Mouse (Mus musculus) MEL (cell line): ENCODE measurements at regions not wholly inside any gene's neighbourhood (a gene's known extent, or its start where the extent isn't known, plus 50 kb on each side); places are given as distances from the start of the nearest gene placed in this dataset.

Experiments used
- DNase-seq: peaks from one replicate; pipeline ENCODE4 v3.0.0; 2011; ENCODE audit warnings: low read depth, low spot score
- H3K27ac ChIP-seq: 2 replicates; pipeline ENCODE4 v1.5.1; 2012; ENCODE audit warnings: low read depth, mild to moderate bottlenecking, control low read depth, low read length, moderate library complexity; ENCODE audit not compliant: control insufficient read depth
- H3K27me3 ChIP-seq, 2 experiments: fragments of 150-350 bp in 1 of 2; sonication (generic) in 1 of 2; 2 replicates each; pipeline ENCODE4 v1.6.1; 2012; ENCODE audit warnings: low read length in 2 of 2, mild to moderate bottlenecking in 2 of 2, improper control_type of control experiment in 1 of 2, moderate library complexity in 1 of 2; ENCODE audit not compliant: insufficient read depth in 2 of 2, control insufficient read depth in 1 of 2
- H3K36me3 ChIP-seq, 2 experiments: 2 replicates each; pipeline ENCODE4 v1.6.1; 2012 to 2014; ENCODE audit warnings: low read length in 2 of 2, improper control_type of control experiment in 1 of 2, inconsistent platforms in 1 of 2, mild to moderate bottlenecking in 1 of 2; ENCODE audit not compliant: insufficient read depth in 2 of 2, control insufficient read depth in 1 of 2
- H3K4me1 ChIP-seq, 2 experiments: fragments of 150-350 bp in 1 of 2; sonication (generic) in 1 of 2; 2 replicates each; pipeline ENCODE4 v1.6.1; 2012; ENCODE audit warnings: low read length in 2 of 2, improper control_type of control experiment in 1 of 2, mild to moderate bottlenecking in 1 of 2; ENCODE audit not compliant: insufficient read depth in 2 of 2, control insufficient read depth in 1 of 2
- H3K4me3 ChIP-seq, 2 experiments: fragments of 150-350 bp in 1 of 2; sonication (generic) in 1 of 2; 2 replicates each; pipeline ENCODE4 v1.5.1; 2012; ENCODE audit warnings: low read depth in 2 of 2, low read length in 2 of 2, mild to moderate bottlenecking in 2 of 2, moderate library complexity in 2 of 2, control low read depth in 1 of 2, improper control_type of control experiment in 1 of 2; ENCODE audit not compliant: control insufficient read depth in 1 of 2, insufficient read depth in 1 of 2
- H3K79me2 ChIP-seq: 2 replicates; pipeline ENCODE4 v1.6.1; 2012; ENCODE audit warnings: mild to moderate bottlenecking, low read length, moderate library complexity; ENCODE audit not compliant: control insufficient read depth, poor library complexity, insufficient read depth
- H3K9ac ChIP-seq: 2 replicates; pipeline ENCODE4 v1.6.1; 2012; ENCODE audit warnings: low read depth, mild to moderate bottlenecking, control low read depth, low read length, moderate library complexity; ENCODE audit not compliant: control insufficient read depth, poor library complexity, severe bottlenecking
- H3K9me3 ChIP-seq: fragments of 150-350 bp; sonication (generic); replicated peaks from 2 replicates; pipeline ENCODE4 v1.6.1; 2012; ENCODE audit warnings: mild to moderate bottlenecking, low read length, improper control_type of control experiment, moderate library complexity; ENCODE audit not compliant: insufficient read depth
- CTCF ChIP-seq, 3 experiments: IDR thresholded peaks in 2 of 3; conservative IDR thresholded peaks in 1 of 3; 2 replicates each; pipeline ENCODE4 v1.5.1; 2011 to 2012; ENCODE audit warnings: low read length in 3 of 3, low read depth in 2 of 3, mild to moderate bottlenecking in 2 of 3, improper control_type of control experiment in 1 of 3, inconsistent platforms in 1 of 3, mixed read lengths in 1 of 3, moderate library complexity in 1 of 3; ENCODE audit not compliant: control insufficient read depth in 1 of 3, insufficient read depth in 1 of 3, poor library complexity in 1 of 3, severe bottlenecking in 1 of 3
- ELF1 ChIP-seq: IDR thresholded peaks from 2 replicates; pipeline ENCODE4 v1.6.1; 2014; ENCODE audit warnings: low read depth, mild to moderate bottlenecking, inconsistent platforms, low read length, improper control_type of control experiment, moderate library complexity
- EP300 ChIP-seq, 2 experiments: IDR thresholded peaks; 2 replicates each; pipeline ENCODE4 v1.6.1; 2011; ENCODE audit warnings: improper control_type of control experiment in 2 of 2, low read length in 2 of 2, low read depth in 1 of 2, mild to moderate bottlenecking in 1 of 2
- GABPA ChIP-seq: IDR thresholded peaks from 2 replicates; pipeline ENCODE4 v1.6.1; 2012; ENCODE audit warnings: low read depth, mild to moderate bottlenecking, inconsistent platforms, low read length, improper control_type of control experiment, moderate library complexity
- GATA1 ChIP-seq: IDR thresholded peaks from 2 replicates; pipeline ENCODE4 v1.6.1; 2011; ENCODE audit warnings: low read depth, low read length, improper control_type of control experiment
- HCFC1 ChIP-seq: IDR thresholded peaks from 2 replicates; pipeline ENCODE4 v1.6.1; 2012; ENCODE audit warnings: low read depth, mild to moderate bottlenecking, inconsistent platforms, low read length, improper control_type of control experiment, moderate library complexity
- MAFK ChIP-seq: IDR thresholded peaks from 2 replicates; pipeline ENCODE4 v1.6.1; 2011; ENCODE audit warnings: low read depth, mild to moderate bottlenecking, low read length, improper control_type of control experiment, borderline replicate concordance
- MAX ChIP-seq: IDR thresholded peaks from 2 replicates; pipeline ENCODE4 v1.6.1; 2011; ENCODE audit warnings: low read length, improper control_type of control experiment
- MYC ChIP-seq: IDR thresholded peaks from 2 replicates; pipeline ENCODE4 v1.6.1; 2011; ENCODE audit warnings: low read depth, mild to moderate bottlenecking, low read length, improper control_type of control experiment, moderate library complexity
- NELFE ChIP-seq: IDR thresholded peaks from 2 replicates; pipeline ENCODE4 v1.6.1; 2011; ENCODE audit warnings: low read depth, low read length, improper control_type of control experiment
- POLR2A ChIP-seq, 2 experiments: IDR thresholded peaks; 2 replicates each; pipeline ENCODE4 v1.6.1; 2011 to 2012; ENCODE audit warnings: low read length in 2 of 2, mild to moderate bottlenecking in 2 of 2, control low read depth in 1 of 2, improper control_type of control experiment in 1 of 2, low read depth in 1 of 2, moderate library complexity in 1 of 2; ENCODE audit not compliant: control insufficient read depth in 1 of 2, insufficient read depth in 1 of 2, poor library complexity in 1 of 2
- POLR2AphosphoS2 ChIP-seq: IDR thresholded peaks from 2 replicates; pipeline ENCODE4 v1.6.1; 2011; ENCODE audit warnings: low read length, improper control_type of control experiment
- RCOR1 ChIP-seq: IDR thresholded peaks from 2 replicates; pipeline ENCODE4 v1.6.1; 2012; ENCODE audit warnings: low read depth, mild to moderate bottlenecking, inconsistent platforms, low read length, improper control_type of control experiment
- TCF12 ChIP-seq: IDR thresholded peaks from 2 replicates; pipeline ENCODE4 v1.6.1; 2014; ENCODE audit warnings: low read depth, mild to moderate bottlenecking, inconsistent platforms, low read length, improper control_type of control experiment, moderate library complexity
- USF1 ChIP-seq: IDR thresholded peaks from 2 replicates; pipeline ENCODE4 v1.6.1; 2014; ENCODE audit warnings: low read depth, mild to moderate bottlenecking, inconsistent platforms, low read length, improper control_type of control experiment, moderate library complexity
- USF2 ChIP-seq, 2 experiments: IDR thresholded peaks; 2 replicates each; pipeline ENCODE4 v1.6.1; 2011 to 2012; ENCODE audit warnings: improper control_type of control experiment in 2 of 2, low read length in 2 of 2, borderline replicate concordance in 1 of 2, inconsistent platforms in 1 of 2, low read depth in 1 of 2, mild to moderate bottlenecking in 1 of 2; ENCODE audit not compliant: insufficient read depth in 1 of 2
- ZMIZ1 ChIP-seq: IDR thresholded peaks from 2 replicates; pipeline ENCODE4 v1.6.1; 2012; ENCODE audit warnings: low read depth, mild to moderate bottlenecking, inconsistent platforms, low read length, improper control_type of control experiment, moderate library complexity

GRCm38 (mm10) chr1:12345439-12345819 is 931.5 kb downstream of the A830018L16Rik start:
- Histone ChIP-seq H3K4me3 (no peak overlapping the region), H3K27me3 (no peaks in the 10 kb centered on the region), H3K4me1 (no peaks in the 10 kb centered on the region), H3K79me2 (no peaks in the 10 kb centered on the region), H3K9me3 (no peaks in the 10 kb centered on the region), H3K36me3 (no peaks in the 10 kb centered on the region), H3K9ac (no peak overlapping the region), H3K27ac (no peak overlapping the region)
- no peak for DNase-seq
- TF ChIP-seq TCF12 (no peak), CTCF (IDR thresholded peaks at IDR 0.05 in 2 of 3, conservative IDR thresholded peaks at IDR 0.05 in 1 of 3; ENCODE audit: control insufficient read depth in 1 of 3, insufficient read depth in 1 of 3, low read depth in 2 of 3, low read length in 3 of 3, poor library complexity in 1 of 3, severe bottlenecking in 1 of 3) (no peak), EP300 (IDR thresholded peaks at IDR 0.05; ENCODE audit: low read depth in 1 of 2, low read length in 2 of 2) (no peak), NELFE (no peak), POLR2AphosphoS2 (no peak), GATA1 (no peak), ELF1 (no peak), MYC (no peak)

GRCm38 (mm10) chr1:12354531-12354930 is 940.6 kb downstream of the A830018L16Rik start:
- Histone ChIP-seq H3K9ac (no peak overlapping the region), H3K4me1 (no peaks in the 10 kb centered on the region), H3K27me3 (no peaks in the 10 kb centered on the region), H3K36me3 (no peaks in the 10 kb centered on the region), H3K79me2 (no peaks in the 10 kb centered on the region), H3K27ac (no peak overlapping the region), H3K9me3 (no peaks in the 10 kb centered on the region), H3K4me3 (no peak overlapping the region)
- TF ChIP-seq POLR2AphosphoS2 = no peak
- TF ChIP-seq GABPA = no peak
- TF ChIP-seq RCOR1 = no peak
- TF ChIP-seq ZMIZ1 = no peak
- TF ChIP-seq HCFC1 = no peak
- TF ChIP-seq POLR2A (IDR thresholded peaks at IDR 0.05; ENCODE audit: control insufficient read depth in 1 of 2, insufficient read depth in 1 of 2, low read depth in 1 of 2, low read length in 2 of 2, poor library complexity in 1 of 2) = no peak
- TF ChIP-seq MAFK = no peak
- TF ChIP-seq MYC = no peak
- TF ChIP-seq ELF1 = no peak
- no peak for TF ChIP-seq USF2 (IDR thresholded peaks at IDR 0.05; ENCODE audit: borderline replicate concordance in 1 of 2, insufficient read depth in 1 of 2, low read depth in 1 of 2, low read length in 2 of 2)
- no peak for TF ChIP-seq MAX
- TF ChIP-seq USF1 = no peak
- DNase-seq = no peak
